Comparison of ENCODE assay signal across 20 mouse cellular contexts in genomic region chr4:126319806-126320205, GRCm38 (mm10). TPM values are rescaled to one million over a fixed set of nuclear protein-coding genes. Genes with fewer than 3 reads are reported as not detected.
DNase-seq lines count a peak whose midpoint lies in the region; ATAC-seq and TF ChIP-seq lines count a peak whose summit lies in the region.
"Had no signal": no experiment of that assay in that cellular context is flagged by ENCODE, and none has a peak within 500 bp of the region (broad histone marks: within the 10 kb centered on the region; RNA-seq: fewer than 3 reads in every experiment).

No protein-coding gene starts in this region.

- peaks cover 42% of the 10 kb centered on the region for H3K4me1 ChIP-seq in embryonic facial prominence, embryonic 13.5 days
- peaks cover 36% of the 10 kb centered on the region for H3K4me1 ChIP-seq in embryonic facial prominence, embryonic 10.5 days
- H3K4me1 ChIP-seq in kidney, embryonic 15.5 days = peaks cover 31% of the 10 kb centered on the region
- peaks cover 8% of the 10 kb centered on the region; the same call in 1 of the 2 replicates for H3K4me1 ChIP-seq in kidney, adult 2 months (ENCODE audit: control insufficient read depth, insufficient read depth, low read length)
- H3K4me1 ChIP-seq in ES-E14 (ENCODE audit: control insufficient read depth in 2 of 2, insufficient read depth in 2 of 2, low read length in 2 of 2, poor library complexity in 1 of 2) = peaks cover 0 to 5% of the 10 kb centered on the region in 2 experiments; a peak in 2 of 4 replicates
- 0 out of 2 replicates have a peak, but pooled peaks cover 4% of the 10 kb centered on the region for H3K4me1 ChIP-seq in liver, postnatal 0 days (ENCODE audit: insufficient read depth)

- H3K9me3 ChIP-seq in embryonic facial prominence, embryonic 13.5 days = no peaks in the 10 kb centered on the region
- no peaks in the 10 kb centered on the region for H3K9me3 ChIP-seq in embryonic facial prominence, embryonic 10.5 days
- no peaks in the 10 kb centered on the region for H3K9me3 ChIP-seq in kidney, embryonic 15.5 days (replicated peaks)
- no peaks in the 10 kb centered on the region for H3K9me3 ChIP-seq in ES-E14 (ENCODE audit: control insufficient read depth, insufficient read depth, low read depth, low read length)
- no peaks in the 10 kb centered on the region for H3K9me3 ChIP-seq in liver, postnatal 0 days (ENCODE audit: low read length)
- H3K9me3 ChIP-seq: forebrain, embryonic 15.5 days; hindbrain, embryonic 10.5 days; midbrain, embryonic 10.5 days had no signal

- no peak for TF ChIP-seq EP300 in liver, postnatal 0 days (IDR thresholded peaks at IDR 0.05; ENCODE audit: low read depth)

- H3K27ac ChIP-seq in embryonic facial prominence, embryonic 13.5 days = no peak overlapping the region
- no peak overlapping the region for H3K27ac ChIP-seq in embryonic facial prominence, embryonic 10.5 days (replicated peaks)
- no peak overlapping the region for H3K27ac ChIP-seq in kidney, embryonic 15.5 days
- no peak overlapping the region for H3K27ac ChIP-seq in kidney, adult 2 months (ENCODE audit: insufficient read depth, low read depth, low read length)
- H3K27ac ChIP-seq in ES-E14 (ENCODE audit: insufficient read depth, low read depth, low read length, poor library complexity, severe bottlenecking) = no peak overlapping the region
- H3K27ac ChIP-seq in liver, postnatal 0 days (ENCODE audit: low read depth) = peak overlapping the region; percentile 86
- H3K27ac ChIP-seq: forebrain, embryonic 15.5 days; hindbrain, embryonic 10.5 days; left cerebral cortex, adult 2 months; midbrain, embryonic 10.5 days had no signal

- peaks cover 37% of the 10 kb centered on the region for H3K36me3 ChIP-seq in embryonic facial prominence, embryonic 13.5 days
- H3K36me3 ChIP-seq in embryonic facial prominence, embryonic 10.5 days (replicated peaks) = peaks cover 52% of the 10 kb centered on the region
- peaks cover 40% of the 10 kb centered on the region for H3K36me3 ChIP-seq in kidney, embryonic 15.5 days
- no peaks in the 10 kb centered on the region for H3K36me3 ChIP-seq in kidney, adult 2 months (ENCODE audit: control insufficient read depth, insufficient read depth, low read length)
- H3K36me3 ChIP-seq in ES-E14 (ENCODE audit: control insufficient read depth, insufficient read depth, low read length, poor library complexity, severe bottlenecking) = peaks cover 35% of the 10 kb centered on the region
- H3K36me3 ChIP-seq in liver, postnatal 0 days (replicated peaks; ENCODE audit: insufficient read depth, low read length) = peaks cover 25% of the 10 kb centered on the region

- DNase-seq in embryonic facial prominence, embryonic 10.5 days (ENCODE audit: low spot score) = no peak
- DNase-seq in kidney, adult 2 months = no peak
- no peak for DNase-seq in ES-E14 (ENCODE audit: low read depth, low spot score)
- no peak for DNase-seq in liver, postnatal 0 days
- DNase-seq: adrenal gland, postnatal 25 days; cerebellum, adult 2 months; embryo, embryonic 11 days; kidney, adult 18-20 months; kidney, postnatal 25 days; lung, postnatal 10 days; right cerebral cortex, postnatal 25 days; thymus, postnatal 25 days had no signal

- TF ChIP-seq POLR2A in kidney, adult 2 months (IDR thresholded peaks at IDR 0.05; ENCODE audit: low read depth, low read length) = no peak

- 91% methylated on average over 6 of the region's 6 CpGs for WGBS in embryonic facial prominence, embryonic 13.5 days
- WGBS in embryonic facial prominence, embryonic 10.5 days = 91% methylated on average over 6 of the region's 6 CpGs
- 90% methylated on average over 6 of the region's 6 CpGs for WGBS in kidney, embryonic 15.5 days
- 66% methylated on average over 6 of the region's 6 CpGs for WGBS in kidney, adult 2 months
- 74% methylated on average over 6 of the region's 6 CpGs for WGBS in liver, postnatal 0 days (ENCODE audit: insufficient replicate concordance)

- ATAC-seq in embryonic facial prominence, embryonic 13.5 days (ENCODE audit: insufficient number of reproducible peaks, insufficient read depth, low FRiP score, low TSS enrichment, low read depth) = no peak
- no peak for ATAC-seq in kidney, embryonic 15.5 days (replicated peaks; ENCODE audit: low FRiP score)
- ATAC-seq in liver, postnatal 0 days = peak; percentile 63
- ATAC-seq in megakaryocyte-erythroid progenitor cell, adult 5-6 weeks (replicated peaks; ENCODE audit: low FRiP score, low TSS enrichment, poor library complexity, severe bottlenecking) = no peak
- ATAC-seq: forebrain, embryonic 15.5 days had no signal

- peaks cover 12% of the 10 kb centered on the region for H3K27me3 ChIP-seq in embryonic facial prominence, embryonic 13.5 days
- peaks cover 28% of the 10 kb centered on the region for H3K27me3 ChIP-seq in embryonic facial prominence, embryonic 10.5 days (replicated peaks; ENCODE audit: low read depth, poor library complexity, severe bottlenecking)
- peaks cover 10% of the 10 kb centered on the region for H3K27me3 ChIP-seq in kidney, embryonic 15.5 days
- no peaks in the 10 kb centered on the region for H3K27me3 ChIP-seq in kidney, adult 2 months (replicated peaks; ENCODE audit: control insufficient read depth, insufficient read depth, low read length)
- peaks cover 2% of the 10 kb centered on the region; the same call in 1 of the 2 replicates for H3K27me3 ChIP-seq in liver, postnatal 0 days (ENCODE audit: insufficient read depth, low read length)
- H3K27me3 ChIP-seq: forebrain, embryonic 15.5 days had no signal

- H3K4me3 ChIP-seq in embryonic facial prominence, embryonic 13.5 days = no peak overlapping the region
- H3K4me3 ChIP-seq in embryonic facial prominence, embryonic 10.5 days = no peak overlapping the region
- H3K4me3 ChIP-seq in kidney, embryonic 15.5 days (replicated peaks) = no peak overlapping the region
- H3K4me3 ChIP-seq in kidney, adult 2 months (ENCODE audit: insufficient read depth, low read depth, low read length) = no peak overlapping the region
- no peak overlapping the region for H3K4me3 ChIP-seq in ES-E14 (ENCODE audit: insufficient read depth in 1 of 2, low read depth in 1 of 2, low read length in 2 of 2, poor library complexity in 1 of 2, severe bottlenecking in 1 of 2)
- H3K4me3 ChIP-seq in liver, postnatal 0 days (ENCODE audit: low read depth, low read length) = no peak overlapping the region

- TF ChIP-seq CTCF in kidney, adult 2 months (conservative IDR thresholded peaks at IDR 0.05; ENCODE audit: insufficient read depth, insufficient read length, low read depth, low read length) = no peak
- TF ChIP-seq CTCF in liver, postnatal 0 days (IDR thresholded peaks at IDR 0.05; ENCODE audit: low read depth) = no peak

- in situ Hi-C loops in ES-E14 (cut with MboI; ENCODE audit: low sequenced_read_pairs in 2 of 2, unreplicated experiment in 2 of 2) = no loop called here

- H3K9ac ChIP-seq in embryonic facial prominence, embryonic 13.5 days = no peak overlapping the region
- H3K9ac ChIP-seq in kidney, embryonic 15.5 days = no peak overlapping the region
- H3K9ac ChIP-seq in ES-E14 (ENCODE audit: insufficient read depth, low read depth, low read length, poor library complexity, severe bottlenecking) = 0 out of 2 replicates have a peak overlapping the region, but pooled peaks have one; percentile 4
- H3K9ac ChIP-seq in liver, postnatal 0 days (replicated peaks) = no peak overlapping the region; the same call in 1 of the 2 replicates

- H3K4me2 ChIP-seq in embryonic facial prominence, embryonic 13.5 days = peak overlapping the region; percentile 85; the same call in 1 of the 2 replicates
- H3K4me2 ChIP-seq in kidney, embryonic 15.5 days = 0 out of 2 replicates have a peak overlapping the region, but pooled peaks have one; percentile 85
- H3K4me2 ChIP-seq in liver, postnatal 0 days (ENCODE audit: low read depth, low read length) = peak overlapping the region; percentile 87; the same call in 1 of the 2 replicates

RNA-seq across cellular contexts. Expression of gene Adprhl2, which starts 1.7 kb away (rescaled TPM):
- 94.3 and 97.5 TPM in 2 replicates for polyA plus RNA-seq in embryonic facial prominence, embryonic 13.5 days (2015; fragmentation: Nextera tagmentation; extraction: Ambion mirVana)
- 92.3 and 93.2 TPM in 2 replicates for polyA plus RNA-seq in embryonic facial prominence, embryonic 10.5 days (2016; fragmentation: Nextera tagmentation; extraction: Ambion mirVana)
- polyA plus RNA-seq in kidney, embryonic 15.5 days (2015; fragmentation: Nextera tagmentation; extraction: Ambion mirVana) = 74.4 and 81.1 TPM in 2 replicates
- 36.0 and 43.0 TPM in 2 replicates for polyA plus RNA-seq in kidney, adult 2 months (2012; rRNA removed)
- total RNA-seq in ES-E14 (2012; rRNA removed) = 50.5 and 56.9 TPM in 2 replicates
- 31.9 and 34.3 TPM in 2 replicates for polyA plus RNA-seq in liver, postnatal 0 days (2015; fragmentation: Nextera tagmentation; extraction: Ambion mirVana)
- total RNA-seq in megakaryocyte-erythroid progenitor cell, adult 5-6 weeks (2014; fragmentation: Nextera tagmentation) = 30.8 and 33.7 TPM in 2 replicates
- total RNA-seq in megakaryocyte-erythroid progenitor cell, adult 5-6 weeks (2017) = 22.9 and 28.5 TPM in 2 replicates

RNA-seq across cellular contexts. Expression of gene Tekt2, which starts 5.7 kb away (rescaled TPM):
- 18.5 and 22.0 TPM in 2 replicates for polyA plus RNA-seq in embryonic facial prominence, embryonic 13.5 days (2015; fragmentation: Nextera tagmentation; extraction: Ambion mirVana)
- polyA plus RNA-seq in embryonic facial prominence, embryonic 10.5 days (2016; fragmentation: Nextera tagmentation; extraction: Ambion mirVana) = 1.4 TPM in 2 replicates
- 4.7 and 4.9 TPM in 2 replicates for polyA plus RNA-seq in kidney, embryonic 15.5 days (2015; fragmentation: Nextera tagmentation; extraction: Ambion mirVana)
- polyA plus RNA-seq in kidney, adult 2 months (2012; rRNA removed) = 1.1 and 2.0 TPM in 2 replicates
- total RNA-seq in ES-E14 (2012; rRNA removed) = 1.7 and 2.9 TPM in 2 replicates
- polyA plus RNA-seq in liver, postnatal 0 days (2015; fragmentation: Nextera tagmentation; extraction: Ambion mirVana) = 0.17 and 0.26 TPM in 2 replicates
- not detected in 2 replicates for total RNA-seq in megakaryocyte-erythroid progenitor cell, adult 5-6 weeks (2014; fragmentation: Nextera tagmentation)
- not detected in 2 replicates for total RNA-seq in megakaryocyte-erythroid progenitor cell, adult 5-6 weeks (2017)
- total RNA-seq: granulocyte monocyte progenitor cell, adult 5-6 weeks had no signal

RNA-seq across cellular contexts. Expression of gene Col8a2, which starts 33.2 kb away (rescaled TPM):
- polyA plus RNA-seq in embryonic facial prominence, embryonic 13.5 days (2015; fragmentation: Nextera tagmentation; extraction: Ambion mirVana) = 33.9 and 43.4 TPM in 2 replicates
- polyA plus RNA-seq in embryonic facial prominence, embryonic 10.5 days (2016; fragmentation: Nextera tagmentation; extraction: Ambion mirVana) = 7.3 and 11.2 TPM in 2 replicates
- polyA plus RNA-seq in kidney, embryonic 15.5 days (2015; fragmentation: Nextera tagmentation; extraction: Ambion mirVana) = 10.6 and 15.2 TPM in 2 replicates
- 0.27 and 0.31 TPM in 2 replicates for polyA plus RNA-seq in kidney, adult 2 months (2012; rRNA removed)
- 3.7 and 3.8 TPM in 2 replicates for total RNA-seq in ES-E14 (2012; rRNA removed)
- 0.25 and 0.26 TPM in 2 replicates for polyA plus RNA-seq in liver, postnatal 0 days (2015; fragmentation: Nextera tagmentation; extraction: Ambion mirVana)
- not detected in 2 replicates for total RNA-seq in megakaryocyte-erythroid progenitor cell, adult 5-6 weeks (2014; fragmentation: Nextera tagmentation)
- total RNA-seq in megakaryocyte-erythroid progenitor cell, adult 5-6 weeks (2017) = not detected in 2 replicates
- total RNA-seq: granulocyte monocyte progenitor cell, adult 5-6 weeks had no signal

RNA-seq across cellular contexts. Expression of gene Trappc3, which starts 57.7 kb away (rescaled TPM):
- polyA plus RNA-seq in embryonic facial prominence, embryonic 13.5 days (2015; fragmentation: Nextera tagmentation; extraction: Ambion mirVana) = 122 and 126 TPM in 2 replicates
- 91.8 and 92.3 TPM in 2 replicates for polyA plus RNA-seq in embryonic facial prominence, embryonic 10.5 days (2016; fragmentation: Nextera tagmentation; extraction: Ambion mirVana)
- 106 and 111 TPM in 2 replicates for polyA plus RNA-seq in kidney, embryonic 15.5 days (2015; fragmentation: Nextera tagmentation; extraction: Ambion mirVana)
- 57.7 and 75.5 TPM in 2 replicates for polyA plus RNA-seq in kidney, adult 2 months (2012; rRNA removed)
- 54.8 and 54.9 TPM in 2 replicates for total RNA-seq in ES-E14 (2012; rRNA removed)
- 39.0 and 39.2 TPM in 2 replicates for polyA plus RNA-seq in liver, postnatal 0 days (2015; fragmentation: Nextera tagmentation; extraction: Ambion mirVana)
- total RNA-seq in megakaryocyte-erythroid progenitor cell, adult 5-6 weeks (2014; fragmentation: Nextera tagmentation) = 40.1 and 43.2 TPM in 2 replicates
- total RNA-seq in megakaryocyte-erythroid progenitor cell, adult 5-6 weeks (2017) = 55.9 and 81.1 TPM in 2 replicates
